Mouse (Mus musculus): ENCODE results near the gene Vkorc1l1.

The Vkorc1l1 gene

DNA sequence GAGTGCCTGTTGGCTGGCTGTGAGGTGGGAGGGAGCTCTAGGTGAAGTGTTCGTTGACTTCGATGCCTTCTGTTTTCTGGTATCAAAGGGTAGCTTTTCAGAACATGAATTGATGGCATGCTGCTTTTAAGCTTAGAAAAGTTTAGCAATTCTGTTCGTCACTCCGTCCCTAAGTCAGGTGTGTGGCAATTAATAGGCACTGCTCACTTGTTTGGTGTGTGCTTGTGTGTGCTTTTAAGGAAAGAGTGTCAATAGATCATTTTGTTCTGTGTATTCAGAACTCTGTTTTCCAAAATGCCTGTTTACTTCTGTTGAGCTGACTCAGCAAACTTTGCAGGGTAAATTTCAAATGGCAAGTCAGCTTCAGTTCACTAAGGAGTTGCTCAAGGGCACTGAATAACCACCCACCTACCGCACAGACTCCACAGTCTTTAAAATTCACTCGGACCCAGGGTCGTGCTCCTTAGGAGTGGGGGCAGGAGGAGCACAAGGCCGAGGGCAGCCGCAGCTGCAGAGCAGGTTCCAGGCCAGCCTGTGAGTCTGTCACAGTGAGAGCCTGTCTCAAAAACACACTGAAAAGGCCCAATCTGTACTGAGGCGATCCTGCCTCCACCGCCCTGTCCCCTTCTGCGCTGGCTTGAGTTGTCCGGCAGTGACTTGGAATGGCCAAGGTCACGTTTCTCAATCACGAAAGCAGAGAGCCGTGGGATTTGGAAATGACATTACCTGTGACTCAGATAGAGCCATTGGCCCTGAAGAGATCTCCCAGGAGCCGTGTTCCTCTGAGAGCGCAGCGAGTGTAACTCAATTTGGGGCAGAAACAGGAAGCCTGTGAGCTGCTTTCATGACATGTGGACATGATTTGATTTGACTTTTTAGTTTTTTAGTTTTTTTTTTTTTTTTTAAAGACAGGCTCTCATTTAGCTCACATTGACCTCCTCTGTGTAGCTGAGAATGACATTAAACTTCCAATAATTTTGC is 89.9 kb downstream of the Vkorc1l1 start:
- DNase-seq (ENCODE audit: extremely low read depth, insufficient read length, low spot score) = no peak

- no peak for DNase-seq (ENCODE audit: extremely low read depth, insufficient read length, low spot score)
Observed at GRCm38 (mm10) chr5:130033869-130034268, 92.1 kb downstream of the Vkorc1l1 start.
